Mouse (Mus musculus): Measurements from ENCODE around the gene Pla2g2e.

DNA sequence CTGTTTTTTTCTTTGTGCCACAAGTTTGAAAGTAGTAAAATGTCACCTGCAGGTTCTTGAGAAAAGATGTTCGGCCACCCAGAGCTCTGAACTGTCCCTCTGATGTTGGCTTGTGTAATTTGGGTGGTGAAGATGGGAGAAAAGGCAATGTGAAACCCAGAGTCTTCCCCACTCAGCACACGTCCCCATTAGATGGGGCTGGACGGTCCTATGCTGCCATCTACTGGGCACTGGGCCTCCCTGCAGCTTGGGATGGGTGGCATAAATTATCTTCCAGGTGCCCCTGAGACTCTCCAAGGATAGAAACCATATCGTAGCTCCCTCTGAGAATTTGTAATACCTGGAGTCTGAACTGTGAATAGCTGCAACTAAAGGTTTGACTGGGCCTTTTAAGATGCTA is 26.3 kb upstream of the Pla2g2e start:
- TF ChIP-seq POLR2A (IDR thresholded peaks at IDR 0.05; ENCODE audit: low read depth, low read length) (no peak), CTCF (IDR thresholded peaks at IDR 0.05; ENCODE audit: borderline replicate concordance, insufficient read depth, low read length) (peak; percentile 97)

Data from embryonic fibroblast, embryonic 13.5 days (primary cell).